Mouse (Mus musculus): Measurements from ENCODE around the gene Zap70. TPM values are rescaled to one million over a fixed set of nuclear protein-coding genes. Genes with fewer than 3 reads are reported as not detected.
"Not testable (repeated sequence)": the region's sequence is repeated elsewhere in the genome, so short reads cannot be mapped to it uniquely, and the experiment has no call there.

Zap70 gene
- total and polyA plus RNA-seq, 3 experiments = 0.08 TPM; not detected in 2

- TF ChIP-seq POLR2AphosphoS5 (IDR thresholded peaks at IDR 0.05; ENCODE audit: insufficient replicate concordance, low read depth, low read length) = no peak
- TF ChIP-seq TAL1 (conservative IDR thresholded peaks at IDR 0.05; ENCODE audit: low read depth, low read length) = no peak
- no peak for TF ChIP-seq CTCF (IDR thresholded peaks at IDR 0.05; ENCODE audit: low read depth, low read length)
- TF ChIP-seq GATA1 (IDR thresholded peaks at IDR 0.05; ENCODE audit: borderline replicate concordance, low read length) = no peak
- no peak for TF ChIP-seq GATA2 (IDR thresholded peaks at IDR 0.05; ENCODE audit: borderline replicate concordance, low read depth, low read length)
- H3K27me3 ChIP-seq (ENCODE audit: insufficient read depth, low read length) = no peaks in the 10 kb centered on the region; the same call in 1 of the 2 replicates
- no peaks in the 10 kb centered on the region for H3K9me3 ChIP-seq (replicated peaks)
- 0 out of 2 replicates have a peak, but pooled peaks cover 2% of the 10 kb centered on the region for H3K4me1 ChIP-seq (ENCODE audit: insufficient read depth, low read depth, low read length)
- DNase-seq (ENCODE audit: low spot score) = no peak
- no peak overlapping the region for H3K4me3 ChIP-seq (ENCODE audit: low read depth, low read length)
- ATAC-seq (ENCODE audit: extremely low read depth, insufficient number of reproducible peaks, low FRiP score, poor library complexity, severe bottlenecking) = no peak
- H3K36me3 ChIP-seq (replicated peaks) = peaks cover 100% of the 10 kb centered on the region
Measured at GRCm38 (mm10) chr1:36807782-36808565, 46.4 kb downstream of the Zap70 start.

DNA sequence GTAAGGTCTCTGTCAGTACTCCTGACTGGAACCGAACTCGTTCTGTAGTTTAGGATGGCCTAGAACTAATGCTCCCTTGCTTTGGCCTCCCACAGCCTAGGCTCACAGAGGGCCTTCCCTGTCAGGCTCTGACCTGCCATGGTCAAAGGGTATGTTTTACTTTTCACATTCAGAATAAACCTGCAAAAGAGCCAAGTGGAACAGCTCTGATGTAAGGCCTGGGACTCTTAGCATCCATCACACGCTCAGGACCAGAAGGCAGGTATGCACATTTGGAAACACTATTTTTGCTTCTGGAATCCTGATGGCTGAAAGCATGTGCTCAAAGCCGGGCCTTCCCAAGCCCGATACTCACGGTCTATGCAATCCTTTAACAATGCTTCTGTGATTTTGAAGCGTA lies 50.2 kb downstream of the Zap70 start:
- DNase-seq (ENCODE audit: low spot score) = no peak
- TF ChIP-seq GATA1 (IDR thresholded peaks at IDR 0.05; ENCODE audit: borderline replicate concordance, low read length) = no peak
- no peak for TF ChIP-seq POLR2AphosphoS5 (IDR thresholded peaks at IDR 0.05; ENCODE audit: insufficient replicate concordance, low read depth, low read length)
- ATAC-seq (ENCODE audit: extremely low read depth, insufficient number of reproducible peaks, low FRiP score, poor library complexity, severe bottlenecking) = no peak
- peaks cover 12% of the 10 kb centered on the region for H3K4me1 ChIP-seq (ENCODE audit: insufficient read depth, low read depth, low read length)
- H3K9me3 ChIP-seq (replicated peaks) = no peaks in the 10 kb centered on the region
- peaks cover 98% of the 10 kb centered on the region for H3K36me3 ChIP-seq (replicated peaks)
- H3K27me3 ChIP-seq (ENCODE audit: insufficient read depth, low read length) = no peaks in the 10 kb centered on the region; the same call in 1 of the 2 replicates
- H3K4me3 ChIP-seq (ENCODE audit: low read depth, low read length) = no peak overlapping the region

- no peak for TF ChIP-seq CTCF (IDR thresholded peaks at IDR 0.05; ENCODE audit: low read depth, low read length)
- TF ChIP-seq POLR2AphosphoS5 (IDR thresholded peaks at IDR 0.05; ENCODE audit: insufficient replicate concordance, low read depth, low read length) = no peak
- TF ChIP-seq TAL1 (conservative IDR thresholded peaks at IDR 0.05; ENCODE audit: low read depth, low read length) = no peak
- no peak for TF ChIP-seq GATA2 (IDR thresholded peaks at IDR 0.05; ENCODE audit: borderline replicate concordance, low read depth, low read length)
- TF ChIP-seq GATA1 (IDR thresholded peaks at IDR 0.05; ENCODE audit: borderline replicate concordance, low read length) = no peak
- H3K4me3 ChIP-seq (ENCODE audit: low read depth, low read length) = no peak overlapping the region
- H3K4me1 ChIP-seq (ENCODE audit: insufficient read depth, low read depth, low read length) = peaks cover 12% of the 10 kb centered on the region
- H3K9me3 ChIP-seq (replicated peaks) = no peaks in the 10 kb centered on the region
- H3K27me3 ChIP-seq (ENCODE audit: insufficient read depth, low read length) = no peaks in the 10 kb centered on the region
- H3K36me3 ChIP-seq (replicated peaks) = peaks cover 98% of the 10 kb centered on the region
- ATAC-seq (ENCODE audit: extremely low read depth, insufficient number of reproducible peaks, low FRiP score, poor library complexity, severe bottlenecking) (no peak), DNase-seq (ENCODE audit: low spot score) (no peak)
Measured at GRCm38 (mm10) chr1:36813415-36813814, 51.8 kb downstream of the Zap70 start.

GRCm38 (mm10) chr1:36814271-36814903 lies 52.8 kb downstream of the Zap70 start:
- TF ChIP-seq POLR2AphosphoS5 (IDR thresholded peaks at IDR 0.05; ENCODE audit: insufficient replicate concordance, low read depth, low read length) (no peak), GATA1 (IDR thresholded peaks at IDR 0.05; ENCODE audit: borderline replicate concordance, low read length) (no peak), TAL1 (conservative IDR thresholded peaks at IDR 0.05; ENCODE audit: low read depth, low read length) (no peak), GATA2 (IDR thresholded peaks at IDR 0.05; ENCODE audit: borderline replicate concordance, low read depth, low read length) (no peak), CTCF (IDR thresholded peaks at IDR 0.05; ENCODE audit: low read depth, low read length) (no peak)
- DNase-seq (ENCODE audit: low spot score) (no peak), ATAC-seq (ENCODE audit: extremely low read depth, insufficient number of reproducible peaks, low FRiP score, poor library complexity, severe bottlenecking) (no peak)
- no peaks in the 10 kb centered on the region for H3K9me3 ChIP-seq (replicated peaks)
- peaks cover 16% of the 10 kb centered on the region for H3K4me1 ChIP-seq (ENCODE audit: insufficient read depth, low read depth, low read length)
- peaks cover 98% of the 10 kb centered on the region for H3K36me3 ChIP-seq (replicated peaks)
- no peaks in the 10 kb centered on the region for H3K27me3 ChIP-seq (ENCODE audit: insufficient read depth, low read length)
- no peak overlapping the region for H3K4me3 ChIP-seq (ENCODE audit: low read depth, low read length)

GRCm38 (mm10) chr1:36815166-36815565 lies 53.6 kb downstream of the Zap70 start:
- Histone ChIP-seq H3K9me3 (replicated peaks) (no peaks in the 10 kb centered on the region), H3K36me3 (replicated peaks) (peaks cover 98% of the 10 kb centered on the region), H3K4me1 (ENCODE audit: insufficient read depth, low read depth, low read length) (peaks cover 16% of the 10 kb centered on the region), H3K4me3 (ENCODE audit: low read depth, low read length) (no peak overlapping the region), H3K27me3 (ENCODE audit: insufficient read depth, low read length) (no peaks in the 10 kb centered on the region)
- TF ChIP-seq GATA1 (IDR thresholded peaks at IDR 0.05; ENCODE audit: borderline replicate concordance, low read length) (no peak), TAL1 (conservative IDR thresholded peaks at IDR 0.05; ENCODE audit: low read depth, low read length) (no peak), CTCF (IDR thresholded peaks at IDR 0.05; ENCODE audit: low read depth, low read length) (no peak), POLR2AphosphoS5 (IDR thresholded peaks at IDR 0.05; ENCODE audit: insufficient replicate concordance, low read depth, low read length) (no peak)
- DNase-seq (ENCODE audit: low spot score) (no peak), ATAC-seq (ENCODE audit: extremely low read depth, insufficient number of reproducible peaks, low FRiP score, poor library complexity, severe bottlenecking) (no peak)

- H3K9me3 ChIP-seq (replicated peaks); ATAC-seq (ENCODE audit: extremely low read depth, insufficient number of reproducible peaks, low FRiP score, poor library complexity, severe bottlenecking); H3K4me1 ChIP-seq (ENCODE audit: insufficient read depth, low read depth, low read length); H3K27me3 ChIP-seq (ENCODE audit: insufficient read depth, low read length); H3K4me3 ChIP-seq (ENCODE audit: low read depth, low read length); DNase-seq (ENCODE audit: low spot score): not testable (repeated sequence)
- peaks cover 94% of the 10 kb centered on the region for H3K36me3 ChIP-seq (replicated peaks)
Measured at GRCm38 (mm10) chr1:36821918-36822317, 60.3 kb downstream of the Zap70 start.
